Mouse (Mus musculus) heart, postnatal 0 days (tissue): ENCODE data around the gene Habp4.

ENCODE experiments used
- CTCF ChIP-seq: IDR thresholded peaks from 2 replicates; pipeline ENCODE4 v1.5.1; 2016; ENCODE audit warnings: antibody characterized with exemption, control low read depth, low read depth
- EP300 ChIP-seq: IDR thresholded peaks from 2 replicates; pipeline ENCODE4 v1.6.1; 2016; ENCODE audit warnings: antibody characterized with exemption, low read depth

DNA sequence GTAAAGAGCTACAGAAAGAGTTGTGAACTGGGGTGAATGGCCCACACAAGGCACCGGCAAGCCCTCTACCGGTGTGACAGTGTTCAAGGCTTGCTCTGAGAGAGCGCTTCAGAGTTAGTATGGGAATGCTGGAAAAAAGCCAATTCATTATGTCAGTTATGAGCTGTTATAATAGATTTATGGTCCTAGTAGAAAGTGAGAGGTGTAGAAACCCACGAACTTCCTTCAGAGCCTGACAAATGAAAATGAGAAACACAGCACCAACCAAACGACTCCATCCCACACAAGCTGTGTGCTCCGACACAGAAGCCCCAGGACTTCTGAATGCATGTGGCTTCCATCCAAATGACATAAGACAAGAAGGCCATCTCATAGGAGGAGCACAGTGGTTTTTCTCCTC, 36.3 kb downstream of the Habp4 start:
- TF ChIP-seq CTCF, result no peak
- TF ChIP-seq EP300, result no peak
